ENCODE assay signal across 11 mouse cellular contexts in the genomic region with DNA sequence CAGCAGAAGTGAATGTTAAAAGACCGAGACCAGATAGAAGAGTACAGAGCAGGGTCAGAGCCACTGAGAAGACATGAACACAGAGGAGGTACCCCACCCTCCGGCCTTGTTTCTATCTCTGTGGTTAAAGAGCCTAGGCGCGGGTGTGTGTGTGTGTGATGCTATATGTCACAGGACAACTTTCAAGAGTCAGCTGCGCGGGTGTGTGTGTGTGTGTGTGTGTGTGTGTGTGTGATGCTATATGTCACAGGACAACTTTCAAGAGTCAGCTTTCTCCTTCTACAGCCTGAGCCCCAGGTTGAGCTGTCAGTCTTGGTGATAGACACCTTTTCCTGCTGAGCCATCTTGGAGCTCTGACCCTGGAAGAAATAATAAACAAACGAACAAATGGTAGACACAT. TPM values are rescaled to one million over a fixed set of nuclear protein-coding genes. Genes with fewer than 3 reads are reported as not detected.
A peak's percentile ranks its signal among the peaks of the same experiment; 100 is the strongest.
DNase-seq lines count a peak whose midpoint lies in the region; ATAC-seq and TF ChIP-seq lines count a peak whose summit lies in the region.
"Had no signal": no experiment of that assay in that cellular context is flagged by ENCODE, and none has a peak within 500 bp of the region (broad histone marks: within the 10 kb centered on the region; RNA-seq: fewer than 3 reads in every experiment).

No protein-coding gene starts in this region.

- H3K36me3 ChIP-seq in heart, embryonic 12.5 days = no peaks in the 10 kb centered on the region
- no peaks in the 10 kb centered on the region for H3K36me3 ChIP-seq in neural tube, embryonic 13.5 days
- H3K36me3 ChIP-seq in liver, embryonic 15.5 days (replicated peaks) = no peaks in the 10 kb centered on the region

- WGBS in heart, embryonic 12.5 days = 35% methylated on average over 7 of the region's 7 CpGs
- 75% methylated on average over 7 of the region's 7 CpGs for WGBS in neural tube, embryonic 13.5 days
- 22% methylated on average over 7 of the region's 7 CpGs for WGBS in liver, embryonic 15.5 days (ENCODE audit: insufficient replicate concordance)

- no peak overlapping the region for H3K4me2 ChIP-seq in heart, embryonic 12.5 days
- H3K4me2 ChIP-seq in neural tube, embryonic 13.5 days = peak overlapping the region; percentile 100; the same call in 1 of the 2 replicates
- no peak overlapping the region for H3K4me2 ChIP-seq in liver, embryonic 15.5 days

- H3K9ac ChIP-seq in heart, embryonic 12.5 days = no peak overlapping the region
- peak overlapping the region; percentile 97; the same call in 1 of the 2 replicates for H3K9ac ChIP-seq in neural tube, embryonic 13.5 days
- H3K9ac ChIP-seq in liver, embryonic 15.5 days = no peak overlapping the region

- H3K27me3 ChIP-seq in heart, embryonic 12.5 days (replicated peaks) = no peaks in the 10 kb centered on the region
- H3K27me3 ChIP-seq in neural tube, embryonic 13.5 days = no peaks in the 10 kb centered on the region
- peaks cover 18% of the 10 kb centered on the region for H3K27me3 ChIP-seq in liver, embryonic 15.5 days

- intact Hi-C loops in left cerebral cortex, adult 2 months (cut with DNase I) = no loop called here

- peaks cover 37% of the 10 kb centered on the region for H3K4me1 ChIP-seq in heart, embryonic 12.5 days (replicated peaks)
- H3K4me1 ChIP-seq in neural tube, embryonic 13.5 days (replicated peaks) = peaks cover 53% of the 10 kb centered on the region
- H3K4me1 ChIP-seq in liver, embryonic 15.5 days (replicated peaks) = peaks cover 54% of the 10 kb centered on the region

- TF ChIP-seq CTCF in left cerebral cortex, adult 2 months (IDR thresholded peaks at IDR 0.05) = no peak

- H3K4me3 ChIP-seq in heart, embryonic 12.5 days = no peak overlapping the region
- no peak overlapping the region for H3K4me3 ChIP-seq in neural tube, embryonic 13.5 days
- H3K4me3 ChIP-seq in liver, embryonic 15.5 days (replicated peaks) = no peak overlapping the region
- no peak overlapping the region for H3K4me3 ChIP-seq in left cerebral cortex, adult 2 months

- DNase-seq in heart, adult 9 months (ENCODE audit: low spot score in 2 of 2) = no peak
- no peak for DNase-seq in neural tube, embryonic 10.5 days (ENCODE audit: extremely low spot score, low spot score)
- no peak for DNase-seq in left cerebral cortex, adult 8-10 months (ENCODE audit: low spot score in 2 of 2)
- no peak for DNase-seq in left cerebral cortex, adult 2 months (ENCODE audit: extremely low spot score in 1 of 2, low spot score in 2 of 2)
- DNase-seq: adrenal gland, postnatal 36 days; heart, postnatal 10 days; left cerebral cortex, postnatal 4 days had no signal

- no peak for ATAC-seq in heart, embryonic 12.5 days (ENCODE audit: insufficient number of reproducible peaks, low FRiP score)
- no peak for ATAC-seq in neural tube, embryonic 13.5 days (ENCODE audit: low read depth)
- no peak for ATAC-seq in liver, embryonic 15.5 days (ENCODE audit: insufficient read depth)
- ATAC-seq in monocyte, adult 5-6 weeks (replicated peaks; ENCODE audit: insufficient number of reproducible peaks, low FRiP score, low TSS enrichment, poor library complexity, severe bottlenecking) = no peak

- H3K27ac ChIP-seq in heart, embryonic 12.5 days (ENCODE audit: poor library complexity, severe bottlenecking) = peak overlapping the region; percentile 90; the same call in 1 of the 2 replicates
- H3K27ac ChIP-seq in neural tube, embryonic 13.5 days (replicated peaks) = peak overlapping the region; percentile 100
- H3K27ac ChIP-seq in liver, embryonic 15.5 days (replicated peaks) = 0 out of 2 replicates have a peak overlapping the region, but pooled peaks have one; percentile 0
- no peak overlapping the region for H3K27ac ChIP-seq in left cerebral cortex, adult 2 months

- H3K9me3 ChIP-seq in heart, embryonic 12.5 days (replicated peaks) = no peaks in the 10 kb centered on the region
- H3K9me3 ChIP-seq in neural tube, embryonic 13.5 days = no peaks in the 10 kb centered on the region
- no peaks in the 10 kb centered on the region for H3K9me3 ChIP-seq in liver, embryonic 15.5 days (replicated peaks)

RNA-seq across cellular contexts. Expression of a gene that starts 37.1 kb away (rescaled TPM):
- polyA plus RNA-seq in heart, embryonic 12.5 days (2016; fragmentation: Nextera tagmentation; extraction: Ambion mirVana) = 4.1 and 5.6 TPM in 2 replicates
- 1.5 and 1.7 TPM in 2 replicates for polyA plus RNA-seq in neural tube, embryonic 13.5 days (2015; fragmentation: Nextera tagmentation; extraction: Ambion mirVana)
- 4.7 and 6.4 TPM in 2 replicates for polyA plus RNA-seq in liver, embryonic 15.5 days (2015; fragmentation: Nextera tagmentation; extraction: Ambion mirVana)
- total RNA-seq in left cerebral cortex, adult 8-10 months (2022) = 10 to 100 TPM; 31.0 to 59.2 (median 51.8) TPM
- 6.8 to 11.0 TPM (median 8.8 TPM) in 3 replicates for total RNA-seq in monocyte, adult 5-6 weeks (2017)
- total RNA-seq in left cerebral cortex, adult 2 months (2021) = 10 to 100 TPM; 51.7 to 54.1 TPM
